Mouse (Mus musculus): Measurements from ENCODE around the gene Gatc.

DNA sequence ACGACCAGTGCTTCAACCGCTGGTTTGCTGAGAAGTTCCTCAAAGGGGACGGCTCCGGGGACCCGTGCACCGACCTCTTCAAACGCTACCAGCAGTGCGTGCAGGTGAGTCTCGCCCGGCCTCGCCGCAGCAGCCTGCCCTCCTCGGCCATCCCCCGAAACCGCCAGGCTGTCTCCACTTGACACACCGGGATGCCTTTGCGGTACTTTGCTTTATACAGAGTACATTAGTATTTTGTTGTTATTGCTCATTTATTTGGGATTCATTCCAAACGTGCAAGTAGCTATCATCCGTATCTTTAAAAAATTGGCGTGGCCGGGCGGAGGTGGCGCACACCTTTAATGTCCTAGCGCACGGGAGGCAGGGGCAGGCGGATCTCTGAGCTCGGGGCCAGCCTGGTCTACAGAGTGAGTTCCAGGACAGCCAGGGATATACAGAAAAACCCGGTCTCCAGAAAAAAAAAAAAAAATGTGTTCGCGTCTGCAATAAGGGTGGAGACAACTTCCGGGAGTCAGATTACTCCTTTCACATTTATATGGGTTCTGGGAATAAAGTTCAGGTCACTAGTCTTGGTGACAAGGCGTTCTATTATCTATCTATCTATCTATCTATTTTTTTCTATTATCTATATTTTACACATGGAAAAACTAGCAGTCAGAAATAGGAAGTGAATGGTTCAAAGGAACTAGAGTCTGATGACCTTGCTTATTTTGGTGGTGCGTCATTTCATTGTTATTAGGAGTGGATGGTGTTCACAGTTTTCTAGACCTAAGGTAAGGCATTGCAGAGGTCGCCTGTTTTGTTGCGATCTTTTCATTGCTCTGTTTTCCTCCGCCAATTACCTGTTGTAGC is 562 bp upstream of the Gatc start:
- TF ChIP-seq CTCF (IDR thresholded peaks at IDR 0.05; ENCODE audit: insufficient read depth, low read length) (no peak), POLR2A (IDR thresholded peaks at IDR 0.05; ENCODE audit: borderline replicate concordance, extremely low read depth, low read depth, low read length) (no peak)
